Mouse (Mus musculus): ENCODE results near the gene Tor3a. TPM values are rescaled to one million over a fixed set of nuclear protein-coding genes. Genes with fewer than 3 reads are reported as not detected.

Gene Tor3a
- polyA plus RNA-seq, 1 experiment = 31.0 TPM

GRCm38 (mm10) chr1:156633095-156633494 is 41.1 kb downstream of the Tor3a start:
- TF ChIP-seq CTCF (IDR thresholded peaks at IDR 0.05; ENCODE audit: extremely low read depth, insufficient read length, insufficient replicate concordance, low read depth, low read length) (peak; percentile 50; the same call in 1 of the 2 replicates), POLR2A (IDR thresholded peaks at IDR 0.05; ENCODE audit: low read depth, low read length) (no peak)
- no peak overlapping the region for H3K4me3 ChIP-seq (ENCODE audit: low read depth, low read length)
- no peaks in the 10 kb centered on the region for H3K4me1 ChIP-seq (ENCODE audit: control insufficient read depth, insufficient read depth, insufficient read length, low read length)
- peaks cover 24% of the 10 kb centered on the region for H3K36me3 ChIP-seq (ENCODE audit: control insufficient read depth, insufficient read depth, low read length)
- H3K27ac ChIP-seq (ENCODE audit: insufficient read depth, low read depth, low read length) = no peak overlapping the region
- 70% methylated on average over 10 of the region's 10 CpGs for WGBS
- H3K27me3 ChIP-seq (ENCODE audit: control insufficient read depth, insufficient read depth, low read length) = no peaks in the 10 kb centered on the region

GRCm38 (mm10) chr1:156630965-156631364 is 43.2 kb downstream of the Tor3a start:
- H3K27ac ChIP-seq (ENCODE audit: insufficient read depth, low read depth, low read length) = no peak overlapping the region
- no peak for TF ChIP-seq POLR2A (IDR thresholded peaks at IDR 0.05; ENCODE audit: low read depth, low read length)
- TF ChIP-seq CTCF (IDR thresholded peaks at IDR 0.05; ENCODE audit: extremely low read depth, insufficient read length, insufficient replicate concordance, low read depth, low read length) = peak; percentile 14; the same call in 1 of the 2 replicates
- no peak overlapping the region for H3K4me3 ChIP-seq (ENCODE audit: low read depth, low read length)
- H3K4me1 ChIP-seq (ENCODE audit: control insufficient read depth, insufficient read depth, insufficient read length, low read length) = no peaks in the 10 kb centered on the region
- H3K36me3 ChIP-seq (ENCODE audit: control insufficient read depth, insufficient read depth, low read length) = peaks cover 18% of the 10 kb centered on the region
- H3K27me3 ChIP-seq (ENCODE audit: control insufficient read depth, insufficient read depth, low read length) = no peaks in the 10 kb centered on the region

GRCm38 (mm10) chr1:156629984-156630383 is 44.2 kb downstream of the Tor3a start:
- peaks cover 15% of the 10 kb centered on the region for H3K36me3 ChIP-seq (ENCODE audit: control insufficient read depth, insufficient read depth, low read length)
- H3K27me3 ChIP-seq (ENCODE audit: control insufficient read depth, insufficient read depth, low read length) = no peaks in the 10 kb centered on the region
- 96% methylated on average over 8 of the region's 8 CpGs for WGBS
- H3K4me1 ChIP-seq (ENCODE audit: control insufficient read depth, insufficient read depth, insufficient read length, low read length) = no peaks in the 10 kb centered on the region
- TF ChIP-seq POLR2A (IDR thresholded peaks at IDR 0.05; ENCODE audit: low read depth, low read length) (no peak), CTCF (IDR thresholded peaks at IDR 0.05; ENCODE audit: extremely low read depth, insufficient read length, insufficient replicate concordance, low read depth, low read length) (no peak)
- no peak overlapping the region for H3K27ac ChIP-seq (ENCODE audit: insufficient read depth, low read depth, low read length)
- no peak overlapping the region for H3K4me3 ChIP-seq (ENCODE audit: low read depth, low read length)

DNA sequence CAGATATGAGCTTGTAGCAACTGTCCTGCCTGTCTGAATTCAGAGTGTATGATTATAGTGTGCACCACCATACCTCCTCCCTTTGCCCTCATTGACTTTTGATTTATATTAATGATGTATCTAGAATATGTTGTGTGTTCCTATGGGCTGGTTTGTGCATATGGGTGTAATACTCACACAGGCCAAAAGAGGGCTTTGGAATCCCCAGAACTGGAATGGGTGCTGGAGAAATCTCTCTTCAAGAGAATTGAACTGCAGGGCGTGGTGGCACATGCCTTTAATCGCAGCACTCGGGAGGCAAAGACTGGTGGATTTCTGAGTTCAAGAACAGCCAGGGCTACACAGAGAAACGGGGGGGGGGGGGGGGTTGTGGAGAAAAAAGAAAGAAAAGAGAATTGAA is 47.4 kb downstream of the Tor3a start:
- Histone ChIP-seq H3K36me3 (ENCODE audit: control insufficient read depth, insufficient read depth, low read length) (peaks cover 6% of the 10 kb centered on the region; the same call in 1 of the 2 replicates), H3K4me3 (ENCODE audit: low read depth, low read length) (no peak overlapping the region), H3K27me3 (ENCODE audit: control insufficient read depth, insufficient read depth, low read length) (no peaks in the 10 kb centered on the region), H3K27ac (ENCODE audit: insufficient read depth, low read depth, low read length) (no peak overlapping the region), H3K4me1 (ENCODE audit: control insufficient read depth, insufficient read depth, insufficient read length, low read length) (no peaks in the 10 kb centered on the region)
- TF ChIP-seq CTCF (IDR thresholded peaks at IDR 0.05; ENCODE audit: extremely low read depth, insufficient read length, insufficient replicate concordance, low read depth, low read length) = no peak
- TF ChIP-seq POLR2A (IDR thresholded peaks at IDR 0.05; ENCODE audit: low read depth, low read length) = no peak
- 82% methylated on average over 4 of the region's 4 CpGs for WGBS

DNA sequence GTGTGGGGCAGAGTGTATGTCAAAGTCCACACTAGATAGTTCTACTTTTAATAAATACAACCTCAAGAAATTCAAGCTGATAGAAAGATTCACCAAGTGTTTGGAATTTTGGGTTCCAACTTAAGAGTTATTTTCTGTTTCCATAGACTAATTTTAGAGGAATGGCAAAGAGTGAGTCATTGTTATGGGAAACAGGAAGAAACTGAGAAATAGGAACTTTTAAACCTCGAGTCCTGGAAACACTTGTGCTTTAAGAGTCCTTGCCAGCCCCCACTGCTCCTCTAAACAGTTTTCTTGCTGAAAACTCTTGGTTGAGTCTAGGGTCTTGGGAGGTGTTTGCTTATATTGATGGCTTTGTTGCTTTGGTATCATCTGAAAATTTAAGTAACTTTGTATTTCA is 49.9 kb downstream of the Tor3a start:
- H3K36me3 ChIP-seq (ENCODE audit: control insufficient read depth, insufficient read depth, low read length) = no peaks in the 10 kb centered on the region
- WGBS = 35% methylated on average over 1 of the region's 1 CpGs
- H3K4me3 ChIP-seq (ENCODE audit: low read depth, low read length) = no peak overlapping the region
- no peaks in the 10 kb centered on the region; the same call in 1 of the 2 replicates for H3K4me1 ChIP-seq (ENCODE audit: control insufficient read depth, insufficient read depth, insufficient read length, low read length)
- TF ChIP-seq CTCF (IDR thresholded peaks at IDR 0.05; ENCODE audit: extremely low read depth, insufficient read length, insufficient replicate concordance, low read depth, low read length) (no peak), POLR2A (IDR thresholded peaks at IDR 0.05; ENCODE audit: low read depth, low read length) (no peak)
- no peaks in the 10 kb centered on the region for H3K27me3 ChIP-seq (ENCODE audit: control insufficient read depth, insufficient read depth, low read length)
- H3K27ac ChIP-seq (ENCODE audit: insufficient read depth, low read depth, low read length) = no peak overlapping the region

DNA sequence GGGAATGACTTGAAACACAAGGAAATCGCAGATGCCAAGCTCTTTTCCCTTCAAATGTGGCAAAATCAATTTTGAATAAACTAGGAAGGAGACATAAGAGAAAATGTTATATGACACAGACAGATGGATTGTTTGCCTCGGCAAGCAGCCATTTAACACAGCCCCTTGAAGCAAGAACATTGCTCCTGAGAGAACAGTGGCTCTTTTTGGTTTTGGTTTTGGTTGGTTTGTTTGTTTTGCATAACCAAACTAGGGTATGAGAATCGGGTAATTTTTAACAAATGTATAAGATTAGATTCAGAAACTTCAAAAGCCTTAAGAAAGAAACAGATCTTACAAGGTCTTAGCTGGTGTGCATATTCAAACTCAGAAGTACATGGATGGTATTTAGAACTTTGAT is 53.2 kb downstream of the Tor3a start:
- no peaks in the 10 kb centered on the region for H3K27me3 ChIP-seq (ENCODE audit: control insufficient read depth, insufficient read depth, low read length)
- no peak overlapping the region for H3K4me3 ChIP-seq (ENCODE audit: low read depth, low read length)
- peak overlapping the region; percentile 46; the same call in 1 of the 2 replicates for H3K27ac ChIP-seq (ENCODE audit: insufficient read depth, low read depth, low read length)
- H3K4me1 ChIP-seq (ENCODE audit: control insufficient read depth, insufficient read depth, insufficient read length, low read length) = peaks cover 3% of the 10 kb centered on the region; the same call in 1 of the 2 replicates
- TF ChIP-seq POLR2A (IDR thresholded peaks at IDR 0.05; ENCODE audit: low read depth, low read length) (no peak), CTCF (IDR thresholded peaks at IDR 0.05; ENCODE audit: extremely low read depth, insufficient read length, insufficient replicate concordance, low read depth, low read length) (no peak)
- WGBS = 37% methylated on average over 3 of the region's 3 CpGs
- H3K36me3 ChIP-seq (ENCODE audit: control insufficient read depth, insufficient read depth, low read length) = no peaks in the 10 kb centered on the region

DNA sequence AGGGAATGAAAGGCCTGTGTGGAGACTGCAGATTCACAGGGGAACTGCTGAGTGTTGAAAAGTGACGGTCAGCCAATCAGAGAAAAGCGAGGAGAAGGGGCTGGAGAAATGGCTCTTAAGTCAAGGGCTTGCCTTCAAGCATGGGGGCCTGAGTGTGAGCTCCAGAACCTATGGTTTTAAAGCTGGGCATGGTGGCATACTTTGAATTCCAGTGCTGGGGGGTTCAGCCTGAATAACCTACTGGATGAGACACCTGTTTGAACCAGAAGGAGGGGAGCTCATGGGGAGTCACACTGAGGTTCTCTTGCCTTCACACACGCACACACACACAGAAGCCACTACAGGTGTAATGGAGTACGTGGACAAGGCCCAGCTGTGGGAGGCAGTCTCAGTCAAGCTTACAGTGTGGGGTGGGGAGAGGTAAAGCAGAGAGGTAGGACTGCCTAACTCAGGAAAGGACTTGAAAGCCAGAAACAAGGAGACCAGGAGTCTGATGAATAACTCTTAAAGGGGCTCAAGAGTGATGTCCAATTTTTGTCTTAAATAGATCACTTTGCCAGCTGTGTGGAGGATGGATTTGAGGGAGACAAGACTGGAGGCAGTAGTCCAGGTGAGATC is 53.8 kb downstream of the Tor3a start:
- H3K36me3 ChIP-seq (ENCODE audit: control insufficient read depth, insufficient read depth, low read length) = no peaks in the 10 kb centered on the region
- H3K27ac ChIP-seq (ENCODE audit: insufficient read depth, low read depth, low read length) = peak overlapping the region; percentile 46; the same call in 1 of the 2 replicates
- peaks cover 7% of the 10 kb centered on the region for H3K4me1 ChIP-seq (ENCODE audit: control insufficient read depth, insufficient read depth, insufficient read length, low read length)
- no peaks in the 10 kb centered on the region for H3K27me3 ChIP-seq (ENCODE audit: control insufficient read depth, insufficient read depth, low read length)
- WGBS = 80% methylated on average over 4 of the region's 4 CpGs
- no peak for TF ChIP-seq CTCF (IDR thresholded peaks at IDR 0.05; ENCODE audit: extremely low read depth, insufficient read length, insufficient replicate concordance, low read depth, low read length)
- H3K4me3 ChIP-seq (ENCODE audit: low read depth, low read length) = no peak overlapping the region

Measured in small intestine, adult 2 months (tissue).